Mouse (Mus musculus): ENCODE data around the gene Dnaaf2. TPM values are rescaled to one million over a fixed set of nuclear protein-coding genes. Genes with fewer than 3 reads are reported as not detected.

Dnaaf2 gene
- total and polyA plus RNA-seq, 2 experiments from 2014 or later, result 6.8 to 9.4 TPM

DNA sequence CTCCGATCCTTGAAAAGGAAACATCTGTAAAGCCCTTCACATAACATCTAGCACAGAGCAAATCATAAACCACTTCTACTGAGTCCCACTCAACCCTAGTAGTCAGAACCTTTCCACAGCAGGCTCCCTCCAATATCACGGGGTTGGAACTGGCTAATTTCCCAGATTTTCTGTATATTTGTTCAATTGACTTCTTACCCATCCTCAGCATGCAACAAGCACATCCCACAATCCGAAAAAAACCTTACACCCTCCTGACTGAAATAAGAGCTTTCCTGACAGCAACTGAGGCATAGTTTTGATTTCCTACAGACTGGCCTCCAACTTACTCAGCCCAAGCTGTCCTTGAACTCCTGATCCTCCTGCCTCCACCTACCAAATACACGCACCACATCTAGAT, 41.8 kb downstream of the Dnaaf2 start:
- no peak for TF ChIP-seq CTCF (IDR thresholded peaks at IDR 0.05; ENCODE audit: low read depth)
- H3K27ac ChIP-seq (ENCODE audit: low read depth, low read length), result no peak overlapping the region

DNA sequence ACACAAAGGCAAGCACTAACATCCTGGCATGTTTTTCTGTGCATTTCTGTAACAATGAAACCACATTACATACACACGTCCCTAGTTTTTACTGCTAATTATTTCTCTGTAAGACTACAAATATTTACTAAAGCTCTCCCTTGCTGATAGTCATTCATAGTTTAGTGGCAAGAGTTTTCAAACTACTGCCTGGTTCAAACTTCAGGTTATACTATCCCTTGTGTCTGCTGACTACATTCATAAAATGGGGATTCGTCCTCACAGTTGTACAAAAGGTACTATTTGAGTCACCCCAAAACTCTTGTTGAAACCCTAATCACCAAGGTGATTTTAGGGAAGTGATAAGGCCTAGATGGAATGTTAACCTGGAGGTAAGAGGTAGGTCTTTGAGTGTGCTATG, 42.3 kb downstream of the Dnaaf2 start:
- peaks cover 14% of the 10 kb centered on the region; the same call in 1 of the 2 replicates for H3K36me3 ChIP-seq (ENCODE audit: insufficient read depth)
- ATAC-seq (no peak), DNase-seq (no peak)
- no peak overlapping the region for H3K4me3 ChIP-seq (ENCODE audit: low read depth, low read length)
- no peak overlapping the region for H3K27ac ChIP-seq (ENCODE audit: low read depth, low read length)
- no peak overlapping the region for H3K9ac ChIP-seq
- H3K27me3 ChIP-seq (ENCODE audit: insufficient read depth, low read length), result no peaks in the 10 kb centered on the region
- TF ChIP-seq CTCF (IDR thresholded peaks at IDR 0.05; ENCODE audit: low read depth), result no peak
- 80% methylated on average over 2 of the region's 2 CpGs for WGBS
- H3K9me3 ChIP-seq (ENCODE audit: low read length), result no peaks in the 10 kb centered on the region
- no peak overlapping the region for H3K4me2 ChIP-seq (ENCODE audit: low read depth)
- peaks cover 5% of the 10 kb centered on the region; the same call in 1 of the 2 replicates for H3K4me1 ChIP-seq (ENCODE audit: insufficient read depth)

More for the DNA sequence above, 41.8 kb downstream of the Dnaaf2 start:
- Histone ChIP-seq H3K4me3 (ENCODE audit: low read depth, low read length) (no peak overlapping the region), H3K9me3 (ENCODE audit: low read length) (no peaks in the 10 kb centered on the region), H3K4me2 (ENCODE audit: low read depth) (no peak overlapping the region), H3K36me3 (ENCODE audit: insufficient read depth) (peaks cover 14% of the 10 kb centered on the region; the same call in 1 of the 2 replicates), H3K27me3 (ENCODE audit: insufficient read depth, low read length) (no peaks in the 10 kb centered on the region), H3K4me1 (ENCODE audit: insufficient read depth) (peaks cover 5% of the 10 kb centered on the region; the same call in 1 of the 2 replicates), H3K9ac (no peak overlapping the region)
- WGBS, result 89% methylated on average over 4 of the region's 4 CpGs
- ATAC-seq, result no peak
- no peak for DNase-seq

DNA sequence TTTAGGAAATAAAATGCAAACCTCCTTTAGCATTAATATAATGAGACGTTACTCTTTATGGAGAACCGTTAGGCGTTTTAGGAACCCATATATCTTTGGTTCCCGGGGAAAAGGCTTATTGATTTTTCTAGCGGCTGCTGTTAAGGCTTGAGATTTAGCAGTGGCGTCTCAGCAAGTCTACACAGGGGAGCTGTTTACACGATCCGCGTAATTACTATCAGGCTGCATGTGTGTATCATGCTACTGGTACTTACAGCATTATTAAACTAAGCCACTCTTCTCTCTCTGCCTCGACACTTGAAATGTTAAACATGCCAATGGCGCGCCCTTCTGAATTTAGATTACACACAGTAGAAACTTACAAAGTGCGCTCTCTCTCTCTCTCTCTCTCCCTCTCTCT, 48.2 kb downstream of the Dnaaf2 start:
- WGBS, result 88% methylated on average over 13 of the region's 13 CpGs
- Histone ChIP-seq H3K4me1 (ENCODE audit: insufficient read depth) (no peaks in the 10 kb centered on the region), H3K4me2 (ENCODE audit: low read depth) (no peak overlapping the region), H3K27me3 (ENCODE audit: insufficient read depth, low read length) (no peaks in the 10 kb centered on the region), H3K27ac (ENCODE audit: low read depth, low read length) (no peak overlapping the region), H3K36me3 (ENCODE audit: insufficient read depth) (no peaks in the 10 kb centered on the region), H3K9ac (no peak overlapping the region), H3K9me3 (ENCODE audit: low read length) (no peaks in the 10 kb centered on the region), H3K4me3 (ENCODE audit: low read depth, low read length) (no peak overlapping the region)
- no peak for TF ChIP-seq CTCF (IDR thresholded peaks at IDR 0.05; ENCODE audit: low read depth)
- DNase-seq, result no peak
- ATAC-seq, result no peak

DNA sequence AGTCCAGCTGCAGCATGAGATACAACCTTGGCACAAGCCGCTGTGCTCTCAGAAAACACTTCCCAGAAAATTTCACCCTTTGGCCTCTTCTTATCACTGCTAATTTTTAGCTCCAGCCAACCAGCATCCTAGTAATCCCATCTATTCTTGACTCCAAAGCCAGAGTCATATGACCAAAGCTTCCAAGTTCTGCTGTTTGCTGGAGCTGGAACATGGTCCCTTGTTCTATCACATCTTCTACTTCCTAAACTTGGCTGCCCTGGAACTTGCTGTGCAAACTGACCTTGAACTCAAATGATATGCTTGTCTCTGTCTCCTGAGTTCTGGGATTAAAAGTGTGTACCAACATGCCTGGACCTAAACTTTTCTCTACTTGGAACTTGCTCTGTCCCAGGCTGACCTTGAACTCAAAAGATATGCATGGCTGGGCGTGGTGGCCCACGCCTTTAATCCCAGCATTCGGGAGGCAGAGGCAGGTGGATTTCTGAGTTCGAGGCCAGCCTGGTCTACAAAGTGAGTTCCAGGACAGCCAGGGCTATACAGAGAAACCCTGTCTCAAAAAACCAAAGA, 51.0 kb downstream of the Dnaaf2 start:
- WGBS, result 99% methylated on average over 5 of the region's 5 CpGs
- no peak for ATAC-seq

DNA sequence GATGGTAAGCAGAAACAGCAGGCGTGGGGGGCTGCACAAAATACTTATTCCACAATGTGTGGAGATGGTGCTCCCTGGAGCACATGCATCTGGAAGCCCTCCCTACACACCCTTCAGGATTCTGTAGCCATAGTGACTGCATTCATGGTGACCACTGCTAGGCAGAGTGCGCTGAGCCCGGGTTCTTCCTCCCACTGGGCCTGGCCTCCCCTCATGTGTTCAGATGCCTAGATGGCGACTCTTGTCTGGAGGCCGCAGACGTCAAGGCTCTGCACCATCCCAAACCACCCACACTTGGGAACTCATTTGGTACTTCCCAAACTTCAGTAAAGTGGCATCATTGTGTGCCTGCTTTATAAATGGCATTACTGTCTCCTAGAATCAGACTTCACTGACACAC, 54.8 kb downstream of the Dnaaf2 start:
- no peaks in the 10 kb centered on the region for H3K4me1 ChIP-seq (ENCODE audit: insufficient read depth)
- no peak overlapping the region for H3K27ac ChIP-seq (ENCODE audit: low read depth, low read length)
- ATAC-seq (no peak), DNase-seq (no peak)
- no peaks in the 10 kb centered on the region for H3K36me3 ChIP-seq (ENCODE audit: insufficient read depth)
- no peak overlapping the region for H3K4me3 ChIP-seq (ENCODE audit: low read depth, low read length)
- no peaks in the 10 kb centered on the region for H3K9me3 ChIP-seq (ENCODE audit: low read length)
- H3K27me3 ChIP-seq (ENCODE audit: insufficient read depth, low read length), result no peaks in the 10 kb centered on the region
- H3K4me2 ChIP-seq (ENCODE audit: low read depth), result no peak overlapping the region
- TF ChIP-seq CTCF (IDR thresholded peaks at IDR 0.05; ENCODE audit: low read depth), result no peak
- H3K9ac ChIP-seq, result no peak overlapping the region
- 73% methylated on average over 6 of the region's 6 CpGs for WGBS

More for the DNA sequence above, 51.0 kb downstream of the Dnaaf2 start:
- no peaks in the 10 kb centered on the region for H3K27me3 ChIP-seq (ENCODE audit: insufficient read depth, low read length)
- H3K36me3 ChIP-seq (ENCODE audit: insufficient read depth), result no peaks in the 10 kb centered on the region
- H3K4me3 ChIP-seq (ENCODE audit: low read depth, low read length), result no peak overlapping the region
- no peak for DNase-seq
- H3K4me2 ChIP-seq (ENCODE audit: low read depth), result no peak overlapping the region
- no peak overlapping the region for H3K9ac ChIP-seq
- TF ChIP-seq CTCF (IDR thresholded peaks at IDR 0.05; ENCODE audit: low read depth), result no peak
- no peaks in the 10 kb centered on the region for H3K4me1 ChIP-seq (ENCODE audit: insufficient read depth)
- H3K9me3 ChIP-seq (ENCODE audit: low read length), result no peaks in the 10 kb centered on the region
- H3K27ac ChIP-seq (ENCODE audit: low read depth, low read length), result no peak overlapping the region

DNA sequence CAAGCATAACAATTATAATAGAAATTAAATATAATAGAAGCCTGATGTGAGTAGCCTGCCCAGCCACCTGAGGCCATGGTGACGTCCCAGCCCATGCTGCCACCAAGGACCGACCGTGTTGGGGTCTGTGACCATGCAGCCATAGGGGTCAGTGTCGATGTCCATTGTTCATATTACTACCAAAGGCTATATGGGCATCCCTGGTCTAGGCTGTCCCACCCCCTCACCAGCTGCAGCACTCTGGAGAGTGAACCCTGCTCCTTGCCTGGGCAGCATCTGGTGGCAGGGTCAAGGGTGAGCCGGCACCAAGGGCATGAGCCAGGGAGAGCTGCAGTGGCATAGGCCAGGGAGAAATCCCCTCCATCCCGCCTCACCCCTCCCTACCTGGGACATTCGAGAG, 58.4 kb downstream of the Dnaaf2 start:
- no peak for ATAC-seq
- 96% methylated on average over 7 of the region's 7 CpGs for WGBS
- Histone ChIP-seq H3K27ac (ENCODE audit: low read depth, low read length) (no peak overlapping the region), H3K4me2 (ENCODE audit: low read depth) (no peak overlapping the region), H3K9me3 (ENCODE audit: low read length) (no peaks in the 10 kb centered on the region), H3K36me3 (ENCODE audit: insufficient read depth) (no peaks in the 10 kb centered on the region), H3K4me3 (ENCODE audit: low read depth, low read length) (no peak overlapping the region), H3K9ac (no peak overlapping the region), H3K4me1 (ENCODE audit: insufficient read depth) (no peaks in the 10 kb centered on the region), H3K27me3 (ENCODE audit: insufficient read depth, low read length) (no peaks in the 10 kb centered on the region)
- no peak for DNase-seq
- TF ChIP-seq CTCF (IDR thresholded peaks at IDR 0.05; ENCODE audit: low read depth), result no peak

DNA sequence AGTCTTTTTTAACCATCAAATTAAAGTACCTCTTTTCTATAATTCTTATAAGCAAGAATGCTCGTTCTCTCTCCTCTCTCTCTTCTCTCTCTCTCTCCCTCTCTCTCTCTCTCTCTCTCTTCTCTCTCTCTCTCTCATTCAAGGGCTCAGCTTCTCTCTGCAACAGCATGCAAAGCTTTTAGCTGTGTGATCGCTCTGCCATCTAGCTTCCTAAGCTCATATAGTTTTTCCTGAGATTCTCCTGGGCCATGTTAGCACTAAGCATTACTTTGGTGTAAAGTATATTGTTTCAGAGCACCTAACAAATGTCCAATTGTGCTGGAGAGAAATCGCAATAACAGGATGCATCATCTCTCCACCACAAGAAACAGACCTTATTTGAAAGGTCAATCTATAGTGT, 59.0 kb downstream of the Dnaaf2 start:
- H3K27ac ChIP-seq (ENCODE audit: low read depth, low read length), result no peak overlapping the region
- DNase-seq (peak; percentile 42), ATAC-seq (peak; percentile 56; the same call in 1 of the 2 replicates)
- H3K9me3 ChIP-seq (ENCODE audit: low read length), result no peaks in the 10 kb centered on the region
- WGBS, result 87% methylated on average over 3 of the region's 3 CpGs
- no peaks in the 10 kb centered on the region for H3K4me1 ChIP-seq (ENCODE audit: insufficient read depth)
- no peak overlapping the region for H3K4me3 ChIP-seq (ENCODE audit: low read depth, low read length)
- TF ChIP-seq CTCF (IDR thresholded peaks at IDR 0.05; ENCODE audit: low read depth), result peak; percentile 55
- no peak overlapping the region for H3K4me2 ChIP-seq (ENCODE audit: low read depth)
- H3K27me3 ChIP-seq (ENCODE audit: insufficient read depth, low read length), result no peaks in the 10 kb centered on the region
- H3K9ac ChIP-seq, result no peak overlapping the region
- H3K36me3 ChIP-seq (ENCODE audit: insufficient read depth), result no peaks in the 10 kb centered on the region

Small RNA genes within 50 kb of the gene (microRNA-seq; reads per million reads assigned to microRNA genes)
- gene Gm47287 (0 reads per million in 2 experiments), gene Gm47295 (0.77 to 1.3 reads per million in 2 experiments)

Other genes with a start within 250 kb of the Dnaaf2 start
- 333 and 593 TPM in 2 replicates for gene Rps29, start 39.2 kb downstream of the Dnaaf2 start, total RNA-seq (2014; rRNA removed)
- gene Rps29, start 39.2 kb downstream of the Dnaaf2 start, polyA plus RNA-seq (2015; fragmentation: Nextera tagmentation; extraction: Ambion mirVana), result 1,372 and 1,968 TPM in 2 replicates
- 0.71 and 0.85 TPM in 2 replicates for gene Lrr1, start 29.6 kb downstream of the Dnaaf2 start, total RNA-seq (2014; rRNA removed)
- gene Lrr1, start 29.6 kb downstream of the Dnaaf2 start, polyA plus RNA-seq (2015; fragmentation: Nextera tagmentation; extraction: Ambion mirVana), result 2.3 and 3.6 TPM in 2 replicates
- gene Rpl36al, start 14.3 kb downstream of the Dnaaf2 start, total RNA-seq (2014; rRNA removed), result 194 and 311 TPM in 2 replicates
- 396 and 530 TPM in 2 replicates for gene Rpl36al, start 14.3 kb downstream of the Dnaaf2 start, polyA plus RNA-seq (2015; fragmentation: Nextera tagmentation; extraction: Ambion mirVana)
- gene Mgat2, start 14.3 kb downstream of the Dnaaf2 start, total RNA-seq (2014; rRNA removed), result 61.7 and 66.6 TPM in 2 replicates
- gene Mgat2, start 14.3 kb downstream of the Dnaaf2 start, polyA plus RNA-seq (2015; fragmentation: Nextera tagmentation; extraction: Ambion mirVana), result 49.1 and 50.5 TPM in 2 replicates
- gene Gm49383, start 1.3 kb downstream of the Dnaaf2 start, total RNA-seq (2014; rRNA removed), result 4.5 and 5.7 TPM in 2 replicates
- 8.8 and 11.7 TPM in 2 replicates for gene Gm49383, start 1.3 kb downstream of the Dnaaf2 start, polyA plus RNA-seq (2015; fragmentation: Nextera tagmentation; extraction: Ambion mirVana)
- 0.52 and 5.1 TPM in 2 replicates for gene Gm49384, start 5.8 kb upstream of the Dnaaf2 start, total RNA-seq (2014; rRNA removed)
- 6.7 and 7.8 TPM in 2 replicates for gene Gm49384, start 5.8 kb upstream of the Dnaaf2 start, polyA plus RNA-seq (2015; fragmentation: Nextera tagmentation; extraction: Ambion mirVana)
- 3.8 and 5.0 TPM in 2 replicates for gene Pole2, start 29.8 kb upstream of the Dnaaf2 start, total RNA-seq (2014; rRNA removed)
- gene Pole2, start 29.8 kb upstream of the Dnaaf2 start, polyA plus RNA-seq (2015; fragmentation: Nextera tagmentation; extraction: Ambion mirVana), result 2.1 and 2.6 TPM in 2 replicates
- gene Klhdc1, start 42.7 kb upstream of the Dnaaf2 start, total RNA-seq (2014; rRNA removed), result 11.2 and 12.8 TPM in 2 replicates
- 22.0 and 23.7 TPM in 2 replicates for gene Klhdc1, start 42.7 kb upstream of the Dnaaf2 start, polyA plus RNA-seq (2015; fragmentation: Nextera tagmentation; extraction: Ambion mirVana)
- 330 and 340 TPM in 2 replicates for gene Klhdc2, start 98.3 kb upstream of the Dnaaf2 start, total RNA-seq (2014; rRNA removed)
- 260 and 264 TPM in 2 replicates for gene Klhdc2, start 98.3 kb upstream of the Dnaaf2 start, polyA plus RNA-seq (2015; fragmentation: Nextera tagmentation; extraction: Ambion mirVana)
- gene Nemf, start 158.7 kb upstream of the Dnaaf2 start, total RNA-seq (2014; rRNA removed), result 44.4 and 47.7 TPM in 2 replicates
- gene Nemf, start 158.7 kb upstream of the Dnaaf2 start, polyA plus RNA-seq (2015; fragmentation: Nextera tagmentation; extraction: Ambion mirVana), result 47.6 and 64.7 TPM in 2 replicates
- gene Arf6, start 173.7 kb upstream of the Dnaaf2 start, total RNA-seq (2014; rRNA removed), result 108 and 110 TPM in 2 replicates
- gene Arf6, start 173.7 kb upstream of the Dnaaf2 start, polyA plus RNA-seq (2015; fragmentation: Nextera tagmentation; extraction: Ambion mirVana), result 52.9 and 56.3 TPM in 2 replicates
- gene Gm9887, start 174.0 kb upstream of the Dnaaf2 start, total RNA-seq (2014; rRNA removed), result 1.6 and 1.8 TPM in 2 replicates
- 1.1 and 1.8 TPM in 2 replicates for gene Gm9887, start 174.0 kb upstream of the Dnaaf2 start, polyA plus RNA-seq (2015; fragmentation: Nextera tagmentation; extraction: Ambion mirVana)